Mouse (Mus musculus): ENCODE results near the gene Stard9.

DNA sequence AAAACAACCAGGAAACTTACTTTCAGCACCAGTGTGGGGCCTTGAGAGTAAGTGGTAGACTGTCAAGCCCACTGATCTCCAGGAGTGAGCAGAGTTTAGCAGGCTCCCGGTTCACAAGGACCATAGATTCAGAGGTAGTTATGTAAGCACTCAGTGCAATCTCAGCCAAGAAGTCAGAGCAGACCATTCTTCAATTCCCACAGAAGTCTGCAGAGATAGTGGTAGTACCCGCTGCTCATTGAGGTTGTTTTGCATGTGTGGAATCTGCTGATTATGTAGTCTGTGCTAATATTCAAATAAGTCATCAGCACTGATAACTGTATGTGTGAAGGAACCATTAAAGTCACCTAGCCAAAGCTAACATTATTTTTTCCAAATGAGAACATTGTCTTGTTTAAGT lies 1.7 kb downstream of the Stard9 start:
- no peak for TF ChIP-seq CTCF (IDR thresholded peaks at IDR 0.05)
- no peak for TF ChIP-seq EP300 (IDR thresholded peaks at IDR 0.05)
